Mouse (Mus musculus) mature B cell (primary cell): Measurements from ENCODE around the gene Sf3a1.

ENCODE experiments used
- in situ Hi-C: fragments of 300-500 bp; cut with MboI; formaldehyde crosslinking; loops from 2 replicates; pipeline ENCODE4 v1.14.3; 2019

Sf3a1 gene

DNA sequence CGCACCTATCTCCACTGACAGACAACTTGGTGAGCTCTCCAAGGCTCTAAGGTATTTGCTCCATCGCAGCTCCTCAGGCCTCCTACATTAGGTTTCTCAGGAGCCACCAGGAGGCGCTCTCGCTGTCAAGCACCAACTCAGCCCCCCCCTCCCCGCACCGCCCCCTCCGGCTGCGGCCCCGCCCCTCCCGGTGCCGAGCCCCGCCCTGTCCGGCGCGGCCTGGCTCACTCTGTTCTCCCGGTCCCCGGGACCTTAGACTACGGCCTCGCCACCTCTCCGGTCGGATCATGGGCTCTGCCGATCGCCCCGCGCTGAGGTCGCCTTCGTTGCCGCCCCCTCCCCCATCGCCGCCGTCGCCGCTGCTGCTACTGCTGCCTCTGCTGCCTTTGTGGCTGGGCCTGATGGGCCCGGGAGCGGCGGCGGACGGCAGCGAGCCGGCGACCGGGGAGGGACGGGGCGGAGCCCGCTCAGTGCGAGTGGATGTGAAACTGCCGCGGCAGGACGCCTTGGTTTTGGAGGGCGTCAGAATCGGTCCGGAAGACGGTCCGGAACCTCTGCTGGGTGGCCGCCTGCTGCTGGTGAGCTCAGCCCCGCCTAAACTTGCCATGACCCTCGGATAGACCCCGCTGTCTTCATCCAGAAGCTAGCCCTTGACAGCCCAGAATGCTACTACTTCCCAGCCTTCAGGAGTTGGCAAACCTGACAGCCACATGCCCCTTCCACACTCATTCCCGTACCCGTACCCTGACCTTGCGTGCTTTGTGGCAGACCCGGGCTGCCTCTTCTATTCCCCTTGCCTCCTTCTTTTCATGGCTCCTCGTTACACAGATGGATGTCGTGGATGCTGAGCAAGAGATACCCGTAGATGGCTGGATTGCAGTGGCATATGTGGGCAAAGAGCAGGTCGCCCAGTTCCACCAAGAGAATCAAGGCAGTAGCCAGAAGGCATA is 24.9 kb upstream of the Sf3a1 start, which contains the start of gene Rnf215:
Gene Rnf215, plus strand, starts transcription at position 217 of the 950 bp plus-strand sequence.
- in situ Hi-C loops, result no loop called here

DNA sequence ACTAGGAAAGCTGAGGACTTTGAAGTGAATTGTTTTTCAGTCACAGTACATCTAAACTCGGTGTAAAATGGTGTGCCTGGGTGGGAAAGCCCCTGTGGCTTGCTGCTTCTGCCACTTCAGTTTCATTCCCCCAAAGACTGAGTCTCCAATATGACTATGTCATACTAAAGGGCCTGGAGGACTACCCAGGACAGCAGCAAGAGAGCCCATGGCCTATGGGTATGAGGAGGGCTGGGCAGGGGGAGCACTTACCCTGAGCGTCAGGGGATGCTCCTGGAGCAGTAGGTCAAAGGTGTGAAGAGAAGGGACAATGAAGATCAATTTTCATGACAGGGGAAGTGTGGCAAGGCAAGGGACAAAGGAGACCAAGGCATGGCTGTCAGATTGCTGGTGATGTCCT is 21.2 kb upstream of the Sf3a1 start:
- in situ Hi-C loops, result no loop called here

DNA sequence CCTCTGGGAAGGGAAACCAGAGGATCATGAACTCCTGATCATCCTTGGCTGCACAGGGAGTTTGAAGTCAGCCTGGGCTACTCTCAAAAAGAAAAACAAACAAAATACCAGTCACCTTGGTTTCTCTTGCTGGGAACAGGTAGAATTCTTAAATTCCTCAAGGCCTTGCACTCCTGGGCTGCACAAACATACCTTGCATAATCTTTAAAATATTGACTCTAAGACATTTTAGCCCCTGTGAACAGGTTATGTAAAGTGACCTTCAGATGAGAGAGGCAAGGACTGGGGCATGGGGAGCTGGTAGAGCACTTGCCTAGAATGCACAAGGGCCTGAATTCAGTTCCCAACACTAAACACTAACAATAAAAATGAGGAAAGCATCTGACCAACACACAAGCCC is 18.6 kb upstream of the Sf3a1 start:
- in situ Hi-C loops, result no loop called here

DNA sequence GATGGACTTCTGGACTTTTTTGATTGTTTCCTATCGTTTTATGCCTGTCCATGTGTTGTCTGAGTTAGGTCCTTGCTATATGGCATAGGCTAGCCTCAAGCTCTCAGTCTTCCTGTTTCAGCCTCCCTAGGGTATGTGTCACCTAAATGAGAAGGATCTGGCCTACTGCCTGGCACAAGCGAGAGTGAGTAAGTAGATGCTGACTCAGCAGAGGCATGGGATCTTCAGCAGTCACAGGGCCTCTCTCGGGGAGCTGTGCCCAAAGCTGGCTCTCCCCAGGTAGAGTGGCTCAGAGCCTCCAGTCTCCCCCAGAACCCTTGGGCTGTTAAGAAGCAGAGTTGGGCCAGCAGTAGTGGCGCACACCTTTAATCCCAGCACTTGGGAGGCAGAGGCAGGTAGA is 17.8 kb upstream of the Sf3a1 start:
- in situ Hi-C loops, result no loop called here

DNA sequence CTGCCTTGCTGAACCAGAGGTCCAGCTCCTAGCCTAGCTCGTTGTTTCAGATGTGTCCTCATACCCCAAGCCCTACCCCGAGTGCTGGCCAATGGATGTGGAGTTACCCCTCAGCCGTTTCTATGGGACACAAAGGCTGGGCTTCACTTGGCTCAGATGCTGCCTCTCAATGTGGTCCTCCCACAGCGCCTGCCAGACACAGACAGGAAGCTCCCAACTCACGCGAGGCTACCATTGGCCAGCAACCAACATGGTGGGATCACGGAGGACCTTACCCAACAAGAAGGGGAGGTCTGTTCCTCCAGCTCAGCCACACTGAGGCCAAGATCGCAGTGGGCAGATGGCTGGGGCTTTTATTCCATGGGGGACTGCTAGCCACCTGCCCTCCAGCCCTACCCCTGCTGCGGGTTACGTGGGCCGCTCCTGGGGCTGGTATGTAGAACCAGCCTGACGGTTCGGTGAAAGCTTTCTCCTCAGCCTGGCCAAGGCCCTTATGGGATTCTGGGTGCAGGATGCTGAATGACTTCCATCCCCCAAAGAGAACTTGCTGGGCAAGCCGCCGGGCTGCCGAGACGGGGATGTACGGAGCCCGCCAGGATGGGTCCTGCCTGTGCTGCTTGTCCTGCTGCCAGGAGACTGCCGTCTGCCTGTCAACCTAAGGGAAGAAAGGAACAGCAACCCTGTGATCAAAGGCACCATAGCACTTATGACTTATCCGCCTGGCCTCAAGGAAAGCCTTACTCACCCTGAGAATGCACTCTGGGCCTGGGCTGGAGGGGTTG is 16.7 kb upstream of the Sf3a1 start:
- in situ Hi-C loops, result no loop called here

DNA sequence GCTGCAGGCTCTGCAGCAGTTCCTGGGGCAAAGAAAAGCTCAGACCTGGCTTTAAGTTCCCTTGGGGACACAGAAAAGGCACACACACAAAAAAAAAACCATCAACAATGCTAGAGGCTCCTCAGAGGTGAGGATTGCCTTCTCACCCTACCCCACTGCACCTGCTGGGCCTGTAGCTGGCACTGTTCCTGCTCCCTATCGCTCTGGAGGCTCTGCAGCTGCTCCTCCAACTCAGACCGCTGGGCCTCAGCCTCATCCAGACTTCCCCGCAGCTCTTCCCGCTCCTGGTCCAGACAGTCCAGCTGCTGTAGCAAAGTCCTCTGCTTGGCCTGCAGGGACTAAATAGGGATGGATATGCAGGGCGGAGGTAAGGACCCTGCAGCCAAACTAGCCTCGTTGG is 13.8 kb upstream of the Sf3a1 start:
- in situ Hi-C loops, result no loop called here

DNA sequence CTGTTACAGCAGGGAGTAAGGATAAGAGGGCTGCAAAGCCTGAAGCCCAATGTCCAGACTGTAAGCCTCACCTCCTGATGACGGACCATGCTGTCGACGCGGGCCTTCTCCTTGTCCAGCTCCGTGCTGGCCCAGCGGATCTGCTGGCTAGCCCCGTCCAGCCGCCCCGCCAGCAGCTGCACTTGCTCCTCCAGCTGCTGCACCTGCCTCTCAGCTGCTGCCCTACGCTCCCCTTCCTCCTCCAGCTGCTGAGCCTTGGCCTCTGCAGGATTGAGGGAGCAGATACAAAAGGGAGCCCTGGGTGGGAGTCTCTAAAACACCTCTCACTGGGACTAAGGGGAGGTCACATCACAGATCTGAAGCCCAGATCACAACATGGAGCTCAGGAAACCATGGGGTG is 13.1 kb upstream of the Sf3a1 start:
- in situ Hi-C loops, result no loop called here

DNA sequence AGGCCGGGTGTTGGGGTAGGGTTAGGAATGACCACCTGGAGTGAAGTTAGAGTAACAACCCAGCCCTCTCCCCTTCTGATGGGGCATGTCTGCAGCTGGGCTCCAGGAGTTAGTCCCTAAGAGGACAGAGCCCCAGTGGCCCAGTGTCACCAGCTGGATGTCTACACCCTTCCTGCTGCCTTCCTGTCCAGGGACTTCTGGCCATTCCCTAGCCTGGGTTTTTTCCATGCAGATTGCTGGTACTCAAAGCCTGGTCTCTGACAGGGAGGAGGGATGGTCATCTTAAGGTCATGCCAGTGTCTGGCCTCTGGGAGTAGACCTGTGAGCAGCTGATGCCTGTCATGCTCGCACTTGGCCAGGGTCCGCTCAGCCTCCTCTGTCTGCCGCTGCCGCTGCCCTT is 12.0 kb upstream of the Sf3a1 start:
- in situ Hi-C loops, result no loop called here

DNA sequence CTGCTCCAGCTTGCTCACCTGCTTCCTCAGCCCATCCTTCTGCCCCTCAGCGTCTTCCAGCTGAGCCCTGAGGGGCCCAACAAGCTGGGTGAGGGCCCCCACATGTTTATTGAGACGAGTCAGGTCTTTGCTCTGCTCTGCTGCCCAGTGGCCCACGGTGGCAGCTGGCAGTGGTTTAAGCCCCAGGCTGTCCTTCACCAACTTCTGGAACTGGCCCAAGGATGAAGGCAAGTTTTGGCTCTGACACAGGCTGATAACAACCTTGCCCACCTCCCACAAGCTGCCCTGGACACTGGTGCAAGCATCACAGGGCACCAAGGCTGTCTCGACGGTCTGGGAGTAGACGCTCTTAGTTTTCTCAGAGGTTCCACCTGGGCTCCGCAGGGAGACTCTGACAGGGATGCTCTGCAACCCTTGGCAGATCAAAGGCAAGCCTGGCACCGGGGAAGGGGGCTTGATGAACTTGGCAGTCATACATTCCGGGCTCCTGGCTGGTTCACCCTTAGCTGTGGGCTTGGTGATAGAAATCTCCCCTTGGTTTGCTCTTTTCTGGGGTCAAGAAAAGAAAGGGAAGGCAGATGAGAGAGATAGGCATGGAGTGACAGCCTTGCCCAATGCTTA is 11.5 kb upstream of the Sf3a1 start:
- in situ Hi-C loops, result no loop called here

DNA sequence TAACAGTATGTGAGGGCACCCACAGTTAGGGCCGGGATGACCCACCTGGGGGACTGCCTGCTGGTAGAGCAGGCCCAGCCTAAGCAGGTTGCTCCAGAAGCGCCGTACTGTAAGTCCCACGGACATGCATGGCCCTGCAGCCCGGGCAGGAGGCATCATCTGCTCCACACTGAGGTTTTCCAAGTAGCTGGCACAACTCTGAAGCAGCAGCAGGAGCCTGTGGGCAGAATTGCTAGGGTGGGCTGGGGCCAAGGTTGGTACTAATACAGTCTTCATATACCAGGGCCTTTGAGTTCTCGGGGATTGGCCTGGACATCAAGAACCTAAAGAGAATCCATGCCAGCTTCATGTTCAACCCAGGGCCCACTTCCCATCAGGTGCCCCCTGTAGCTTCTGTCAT is 10.3 kb upstream of the Sf3a1 start:
- in situ Hi-C loops, result no loop called here

DNA sequence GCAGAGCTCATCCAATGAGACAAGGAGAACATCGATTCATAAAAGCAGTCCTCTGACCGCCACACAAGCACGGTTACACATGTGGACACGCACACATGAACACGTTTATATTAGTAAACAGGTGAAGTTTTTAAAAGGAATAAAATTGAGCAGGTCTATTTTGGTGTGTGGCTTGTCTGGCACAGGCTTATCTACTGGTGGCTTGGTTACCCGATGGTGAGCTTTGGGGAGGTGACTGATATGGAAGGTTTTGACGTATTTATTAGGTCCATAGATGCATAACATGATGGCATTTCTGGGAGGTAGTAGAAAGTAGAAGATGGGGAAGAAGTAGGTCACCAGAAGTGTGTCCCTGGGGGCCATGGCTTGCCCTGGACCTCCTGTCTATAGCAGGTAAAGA is 6.5 kb upstream of the Sf3a1 start:
- in situ Hi-C loops, result no loop called here

DNA sequence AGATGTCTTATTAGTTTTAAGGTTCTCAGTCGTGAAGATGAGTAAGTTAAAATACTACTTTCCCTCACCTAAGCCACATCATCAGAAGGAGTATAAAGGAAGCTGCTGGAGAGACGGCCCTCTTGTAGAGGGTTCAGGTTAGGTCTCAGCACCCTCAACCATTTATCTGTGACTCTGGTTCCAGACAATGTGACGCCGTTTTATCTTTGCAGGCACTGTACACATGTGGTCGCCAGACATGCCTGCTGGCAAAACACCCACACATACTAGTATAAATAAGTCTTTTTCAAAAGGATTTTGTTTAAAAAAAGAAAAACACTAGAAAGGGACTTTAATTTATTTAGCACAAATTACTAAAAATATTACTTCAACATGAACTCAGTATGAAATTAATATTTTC is 4.5 kb upstream of the Sf3a1 start:
- in situ Hi-C loops, result no loop called here

DNA sequence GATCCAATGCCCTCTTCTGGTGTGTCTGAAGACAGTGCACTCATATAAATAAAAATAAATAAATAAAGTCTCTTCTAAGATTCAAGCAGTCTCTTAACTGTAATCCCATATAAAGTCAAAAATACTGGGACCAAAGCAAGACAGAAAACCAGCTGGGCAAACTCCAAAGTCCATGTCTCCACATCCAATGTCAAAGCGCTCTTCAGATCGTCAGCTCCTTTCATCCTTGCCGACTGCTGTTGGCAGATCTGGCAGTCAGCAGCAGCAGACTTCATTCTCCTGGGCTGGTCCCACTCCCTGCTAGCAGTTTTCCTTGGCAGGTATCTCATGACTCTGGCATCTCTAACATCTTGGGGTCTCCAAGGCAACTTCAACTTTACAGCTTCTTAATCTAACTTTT is 1.5 kb upstream of the Sf3a1 start:
- in situ Hi-C loops, result no loop called here

DNA sequence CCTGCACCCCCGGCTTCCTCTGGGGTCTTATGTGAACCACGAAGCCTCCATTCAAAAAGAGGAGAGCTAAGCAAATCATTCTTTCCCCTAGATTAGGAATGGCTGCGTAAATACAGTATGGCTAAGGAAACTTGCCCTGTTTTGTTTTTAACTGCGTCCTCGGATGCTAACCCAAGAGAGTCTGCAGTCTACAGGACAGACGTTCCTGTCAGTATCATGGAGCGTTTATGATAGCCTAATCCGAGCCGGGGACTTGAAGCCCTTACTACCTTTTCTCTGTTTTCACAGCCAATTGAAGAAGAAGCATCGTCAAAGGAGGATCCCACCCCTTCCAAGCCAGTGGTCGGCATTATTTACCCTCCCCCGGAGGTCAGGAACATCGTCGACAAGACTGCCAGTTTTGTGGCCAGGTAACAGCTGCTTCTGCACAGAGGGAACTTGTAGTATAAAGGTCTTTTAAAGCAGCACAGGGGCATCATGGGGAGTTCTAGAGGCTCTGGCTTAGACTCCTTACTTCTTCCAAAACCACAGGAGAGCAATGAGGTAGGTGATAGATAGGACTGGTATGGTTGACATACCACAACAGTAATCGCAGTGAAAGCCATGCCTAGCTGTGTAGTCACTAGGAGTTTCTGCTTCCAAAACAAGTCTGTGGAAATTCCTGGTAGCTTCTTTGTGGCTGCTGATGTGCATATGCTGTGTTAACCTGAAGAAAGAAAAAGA is 769 bp downstream of the Sf3a1 start:
- in situ Hi-C loops, result no loop called here

DNA sequence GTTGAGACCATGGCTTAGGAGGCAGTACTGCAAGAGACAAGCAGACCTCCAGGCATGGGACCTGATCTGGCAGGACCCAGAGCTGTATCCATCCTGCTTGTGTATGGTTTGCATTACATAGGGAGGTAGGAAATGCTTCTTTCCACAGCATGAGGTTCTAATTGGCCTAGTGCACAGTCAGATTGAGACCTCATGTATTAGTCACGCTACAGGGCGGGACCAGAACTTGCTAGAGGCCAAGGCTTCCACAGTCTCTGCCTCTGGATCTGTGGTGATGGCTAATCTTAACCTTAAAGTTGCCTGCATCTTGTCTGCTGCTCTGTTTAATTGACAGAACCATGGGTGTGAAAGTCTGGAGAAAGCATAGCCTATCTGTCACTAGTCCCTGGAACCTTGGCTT is 4.6 kb downstream of the Sf3a1 start:
- in situ Hi-C loops, result no loop called here

DNA sequence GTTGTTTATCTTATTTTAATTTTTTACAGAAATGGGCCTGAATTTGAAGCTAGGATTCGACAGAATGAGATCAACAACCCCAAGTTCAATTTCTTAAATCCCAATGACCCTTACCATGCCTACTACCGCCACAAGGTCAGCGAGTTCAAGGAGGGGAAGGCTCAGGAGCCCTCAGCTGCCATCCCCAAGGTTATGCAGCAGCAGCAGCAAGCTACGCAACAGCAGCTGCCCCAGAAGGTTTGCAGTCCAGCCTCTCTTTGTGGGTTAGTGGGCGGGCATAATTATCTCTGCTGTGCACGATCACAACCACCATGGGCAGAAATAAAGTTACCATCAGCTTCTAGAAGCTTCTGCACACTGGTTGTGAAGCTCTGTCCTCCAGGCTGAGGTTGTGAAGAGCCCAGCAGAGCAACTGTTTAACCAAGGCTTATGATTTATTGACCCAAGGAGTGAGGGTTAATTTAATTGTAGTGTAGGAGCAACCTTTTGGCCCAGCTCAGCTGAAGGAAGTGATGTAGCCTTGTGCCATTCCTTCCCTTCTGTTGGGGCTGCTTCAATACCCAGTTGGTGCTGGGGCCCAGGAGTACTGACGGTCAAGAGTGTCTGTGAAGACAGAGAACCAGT is 6.4 kb downstream of the Sf3a1 start:
- in situ Hi-C loops, result no loop called here

DNA sequence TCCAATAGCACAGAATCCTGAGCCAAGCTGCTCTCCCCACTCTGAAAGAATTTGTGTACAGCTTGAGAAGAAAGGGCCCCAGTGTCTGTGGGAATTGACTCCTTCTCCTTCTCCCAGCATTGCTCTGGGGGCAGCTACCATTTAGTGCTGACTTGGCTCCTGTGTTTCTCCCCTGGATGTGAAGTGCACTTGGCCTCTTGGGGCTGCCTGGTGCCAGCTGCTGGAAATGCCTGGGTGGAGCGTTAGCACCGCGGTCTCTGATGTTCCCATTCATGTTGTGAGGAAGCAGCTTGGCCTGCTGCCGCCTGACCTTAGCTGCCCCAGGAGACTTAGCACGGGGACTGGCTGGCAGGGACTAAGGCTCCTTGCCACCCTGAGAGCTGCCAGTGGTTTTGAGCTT is 14.4 kb downstream of the Sf3a1 start:
- in situ Hi-C loops, result no loop called here

DNA sequence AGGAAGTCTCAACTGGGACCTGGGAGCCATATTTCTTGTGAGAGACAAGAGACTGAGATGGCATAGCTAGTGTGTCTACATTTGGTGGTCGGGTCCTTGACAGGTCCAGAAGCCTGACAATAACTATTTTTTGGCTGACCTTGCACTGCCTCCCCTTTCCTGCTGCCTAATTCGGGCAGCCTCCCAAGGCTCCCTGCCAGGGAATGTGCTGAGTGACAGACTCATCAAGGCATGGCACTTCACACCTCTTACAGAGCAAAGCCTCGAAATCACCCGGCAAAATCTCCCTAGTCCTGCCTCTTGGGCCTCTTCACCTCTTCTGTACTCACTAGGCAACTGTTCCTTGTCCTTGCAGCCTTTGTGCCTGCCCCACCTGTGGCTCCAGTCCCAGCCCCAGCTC is 17.6 kb downstream of the Sf3a1 start:
- in situ Hi-C loops, result no loop called here

DNA sequence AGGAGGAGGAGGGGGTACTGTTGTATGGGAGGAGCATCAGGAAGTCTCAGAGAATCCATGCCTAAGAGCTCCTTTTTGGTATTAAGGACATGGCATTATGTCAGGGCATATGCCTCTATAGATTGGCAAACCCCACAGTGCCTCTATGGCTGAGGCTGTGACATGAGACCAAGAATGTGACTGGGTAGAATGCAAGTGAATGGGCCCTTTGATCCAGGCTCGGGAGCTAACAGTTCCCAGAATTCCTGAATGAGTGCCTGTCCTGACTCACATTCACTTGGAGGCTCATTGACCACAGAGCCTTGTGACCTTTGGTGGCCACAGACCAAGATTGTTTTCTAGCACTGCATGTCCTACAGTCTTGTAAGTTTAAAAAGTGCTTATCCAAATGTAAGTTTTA is 21.9 kb downstream of the Sf3a1 start:
- in situ Hi-C loops, result no loop called here

DNA sequence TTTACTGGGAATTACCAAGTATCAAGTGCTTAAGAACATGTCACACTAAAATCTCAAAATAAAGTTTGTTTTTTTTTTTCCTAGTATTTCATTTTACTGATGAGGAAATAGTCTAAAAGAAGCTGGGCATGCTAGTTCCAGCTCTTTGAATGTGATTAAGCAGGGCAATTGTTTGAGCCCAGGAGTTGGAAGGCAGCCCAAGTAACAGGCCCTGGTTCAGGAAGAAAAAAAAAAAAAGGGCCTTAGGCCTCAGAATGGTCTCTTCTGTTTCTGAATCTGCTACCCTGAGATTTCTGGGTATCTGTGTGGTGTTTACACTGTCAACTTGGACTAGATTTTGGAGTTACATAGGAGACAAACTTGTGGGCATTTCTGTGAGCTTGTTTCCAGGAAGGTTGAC is 23.4 kb downstream of the Sf3a1 start:
- in situ Hi-C loops, result no loop called here

DNA sequence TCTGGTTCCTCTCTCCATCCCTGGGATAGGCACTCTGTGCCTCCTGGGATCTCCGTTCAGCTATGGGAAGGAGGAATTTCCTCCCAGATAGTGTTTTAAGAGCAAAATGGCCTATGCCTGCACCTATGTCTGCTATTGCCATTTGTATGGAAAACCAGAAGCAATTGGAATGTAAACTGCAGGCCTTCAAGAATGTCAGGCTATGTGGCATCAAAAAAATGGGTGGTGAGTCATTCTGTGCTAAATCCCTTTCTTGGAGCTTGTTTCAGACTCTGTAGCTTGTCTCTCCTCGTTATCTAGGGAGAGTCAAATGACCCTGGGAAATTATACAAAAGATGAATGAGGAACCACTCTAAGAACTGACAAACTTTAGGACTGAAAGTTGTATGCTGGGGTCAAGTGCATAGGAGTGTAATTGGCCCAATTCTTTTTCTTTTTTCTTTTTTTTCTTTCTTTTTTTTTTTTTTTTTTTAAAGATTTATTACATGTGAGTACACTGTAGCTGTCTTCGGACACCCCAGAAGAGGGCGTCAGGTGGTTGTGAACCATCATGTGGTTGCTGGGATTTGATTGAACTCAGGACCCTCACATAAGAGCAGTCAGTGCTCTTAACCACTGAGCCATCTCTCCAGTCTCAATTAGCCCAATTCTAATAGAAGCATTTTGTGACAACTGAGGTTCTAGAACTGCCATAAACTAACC is 24.3 kb downstream of the Sf3a1 start:
- in situ Hi-C loops, result no loop called here
